Mouse (Mus musculus) spleen, postnatal 36 days (tissue): ENCODE data around the gene 5530401A14Rik.

Experiments
- DNase-seq, 2 experiments: peaks; one replicate each; pipeline ENCODE4 v3.0.0; 2022; ENCODE audit warnings: low spot score in 2 of 2, mixed read lengths in 1 of 2

The 5530401A14Rik gene

GRCm38 (mm10) chr11:81926393-81926792, 65.9 kb downstream of the 5530401A14Rik start:
- DNase-seq: no peak

- DNase-seq: no peak
Observed at GRCm38 (mm10) chr11:81937516-81937915, 77.0 kb downstream of the 5530401A14Rik start.

GRCm38 (mm10) chr11:81940988-81941387, 80.5 kb downstream of the 5530401A14Rik start:
- DNase-seq: no peak

- no peak for DNase-seq
Observed at GRCm38 (mm10) chr11:81942167-81942566, 81.7 kb downstream of the 5530401A14Rik start.
